Mouse (Mus musculus): ENCODE measurements around the gene Gjb4.
A peak's percentile ranks its signal among the peaks of the same experiment; 100 is the strongest.

- TF ChIP-seq TCF12 (IDR thresholded peaks at IDR 0.05; ENCODE audit: insufficient read depth, poor library complexity, severe bottlenecking) (no peak), POLR2AphosphoS2 (IDR thresholded peaks at IDR 0.05; ENCODE audit: insufficient read length, low read depth) (no peak), POLR2A (IDR thresholded peaks at IDR 0.05; ENCODE audit: insufficient read length, low read depth) (no peak), MYOD1 (IDR thresholded peaks at IDR 0.05; ENCODE audit: control insufficient read depth in 1 of 3, insufficient read length in 2 of 3, low read depth in 2 of 3) (no peak), USF1 (IDR thresholded peaks at IDR 0.05; ENCODE audit: low read depth) (peak; percentile 49), TCF3 (IDR thresholded peaks at IDR 0.05; ENCODE audit: insufficient read length, low read depth) (no peak), MAX (IDR thresholded peaks at IDR 0.05; ENCODE audit: low read depth) (no peak), MYOG (IDR thresholded peaks at IDR 0.05; ENCODE audit: control insufficient read depth in 1 of 3, insufficient read depth in 1 of 3, insufficient read length in 2 of 3, low read depth in 2 of 3) (no peak), REST (IDR thresholded peaks at IDR 0.05; ENCODE audit: insufficient read depth, insufficient read length) (no peak), CEBPB (IDR thresholded peaks at IDR 0.05; ENCODE audit: insufficient read depth, poor library complexity, severe bottlenecking) (no peak), SRF (IDR thresholded peaks at IDR 0.05; ENCODE audit: control insufficient read depth, insufficient read length, low read depth) (no peak), E2F4 (IDR thresholded peaks at IDR 0.05; ENCODE audit: insufficient read depth) (no peak)
Measured at GRCm38 (mm10) chr4:127402614-127403013, 48.7 kb upstream of the Gjb4 start.
